Mouse (Mus musculus): ENCODE data around the gene Gm10775. TPM values are rescaled to one million over a fixed set of nuclear protein-coding genes. Genes with fewer than 3 reads are reported as not detected.

Gene Gm10775
- total and polyA plus RNA-seq, 2 experiments from 2014 or later: not detected

DNA sequence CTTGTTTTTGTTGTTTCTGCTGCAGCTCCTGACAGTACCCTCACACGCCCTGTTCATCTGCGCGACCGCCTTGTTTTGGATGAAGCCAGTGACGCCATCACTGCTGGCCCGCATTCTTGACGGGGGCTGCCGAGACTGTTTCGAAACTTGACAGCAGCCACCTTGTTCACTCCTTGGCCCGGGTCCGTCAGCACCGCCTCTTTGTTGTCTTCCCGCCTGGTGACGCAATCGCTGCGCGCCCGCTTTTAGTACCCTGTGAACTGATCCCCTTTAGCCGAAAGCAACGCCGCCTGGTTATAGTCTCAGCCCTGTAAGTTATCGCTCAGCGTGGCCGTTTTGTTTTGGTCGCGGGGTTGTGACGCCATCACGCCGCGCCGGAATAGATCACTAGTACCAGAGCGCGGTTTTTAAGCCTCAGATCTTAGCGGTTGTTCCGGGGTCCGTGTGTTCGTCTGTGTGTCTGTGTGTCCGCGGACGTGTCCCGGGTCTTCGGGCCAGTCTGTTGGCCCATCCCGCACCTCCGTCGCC lies 18.2 kb upstream of the Gm10775 start:
- Histone ChIP-seq H3K36me3 (replicated peaks; ENCODE audit: control insufficient read depth, insufficient read depth, low read length) (no peaks in the 10 kb centered on the region), H3K9ac (replicated peaks; ENCODE audit: low read depth, low read length) (peak overlapping the region; percentile 66), H3K9me3 (replicated peaks; ENCODE audit: control insufficient read depth, low read length) (0 out of 2 replicates have a peak, but pooled peaks cover 3% of the 10 kb centered on the region), H3K4me1 (ENCODE audit: control insufficient read depth, insufficient read depth) (peaks cover 9% of the 10 kb centered on the region), H3K4me2 (ENCODE audit: low read depth, low read length) (peak overlapping the region; percentile 99), H3K27ac (ENCODE audit: low read depth) (peak overlapping the region; percentile 97), H3K4me3 (ENCODE audit: low read depth, low read length) (peak overlapping the region; percentile 84), H3K27me3 (ENCODE audit: control insufficient read depth, insufficient read depth, low read length) (no peaks in the 10 kb centered on the region)
- DNase-seq (ENCODE audit: low spot score) (peak; percentile 76), ATAC-seq (ENCODE audit: insufficient read depth, low read depth) (peak; percentile 85)
- under 1% methylated on average over 45 of the region's 45 CpGs for WGBS
- no peak for TF ChIP-seq CTCF (IDR thresholded peaks at IDR 0.05; ENCODE audit: low read depth)
- no peak for TF ChIP-seq EP300 (IDR thresholded peaks at IDR 0.05; ENCODE audit: low read depth)

GRCm38 (mm10) chr13:65241627-65242318 lies 17.6 kb upstream of the Gm10775 start:
- Histone ChIP-seq H3K27me3 (ENCODE audit: control insufficient read depth, insufficient read depth, low read length) (no peaks in the 10 kb centered on the region), H3K4me2 (ENCODE audit: low read depth, low read length) (peak overlapping the region; percentile 99), H3K4me1 (ENCODE audit: control insufficient read depth, insufficient read depth) (peaks cover 9% of the 10 kb centered on the region), H3K9me3 (replicated peaks; ENCODE audit: control insufficient read depth, low read length) (peaks cover 3% of the 10 kb centered on the region; the same call in 1 of the 2 replicates), H3K4me3 (ENCODE audit: low read depth, low read length) (peak overlapping the region; percentile 84), H3K27ac (ENCODE audit: low read depth) (peak overlapping the region; percentile 97), H3K36me3 (replicated peaks; ENCODE audit: control insufficient read depth, insufficient read depth, low read length) (no peaks in the 10 kb centered on the region), H3K9ac (replicated peaks; ENCODE audit: low read depth, low read length) (peak overlapping the region; percentile 66)
- DNase-seq (ENCODE audit: low spot score): no peak
- WGBS: 2% methylated on average over 51 of the region's 51 CpGs
- TF ChIP-seq EP300 (IDR thresholded peaks at IDR 0.05; ENCODE audit: low read depth): no peak
- TF ChIP-seq CTCF (IDR thresholded peaks at IDR 0.05; ENCODE audit: low read depth): no peak
- peak; percentile 7; the same call in 1 of the 2 replicates for ATAC-seq (ENCODE audit: insufficient read depth, low read depth)

- WGBS: 26% methylated on average over 27 of the region's 27 CpGs
- Histone ChIP-seq H3K4me3 (ENCODE audit: low read depth, low read length) (peak overlapping the region; percentile 84), H3K27me3 (ENCODE audit: control insufficient read depth, insufficient read depth, low read length) (no peaks in the 10 kb centered on the region), H3K9me3 (replicated peaks; ENCODE audit: control insufficient read depth, low read length) (peaks cover 4% of the 10 kb centered on the region), H3K27ac (ENCODE audit: low read depth) (no peak overlapping the region), H3K4me1 (ENCODE audit: control insufficient read depth, insufficient read depth) (peaks cover 9% of the 10 kb centered on the region), H3K36me3 (replicated peaks; ENCODE audit: control insufficient read depth, insufficient read depth, low read length) (no peaks in the 10 kb centered on the region), H3K9ac (replicated peaks; ENCODE audit: low read depth, low read length) (peak overlapping the region; percentile 66), H3K4me2 (ENCODE audit: low read depth, low read length) (peak overlapping the region; percentile 99)
- ATAC-seq (ENCODE audit: insufficient read depth, low read depth): no peak
- DNase-seq (ENCODE audit: low spot score): no peak
- TF ChIP-seq CTCF (IDR thresholded peaks at IDR 0.05; ENCODE audit: low read depth): no peak
- TF ChIP-seq EP300 (IDR thresholded peaks at IDR 0.05; ENCODE audit: low read depth): no peak
These were observed 17.0 kb upstream of the Gm10775 start for GRCm38 (mm10) chr13:65242319-65242787.

- Histone ChIP-seq H3K36me3 (replicated peaks; ENCODE audit: control insufficient read depth, insufficient read depth, low read length) (0 out of 2 replicates have a peak, but pooled peaks cover 2% of the 10 kb centered on the region), H3K4me2 (ENCODE audit: low read depth, low read length) (no peak overlapping the region), H3K4me3 (ENCODE audit: low read depth, low read length) (no peak overlapping the region), H3K9me3 (replicated peaks; ENCODE audit: control insufficient read depth, low read length) (peaks cover 11% of the 10 kb centered on the region), H3K4me1 (ENCODE audit: control insufficient read depth, insufficient read depth) (peaks cover 9% of the 10 kb centered on the region), H3K9ac (replicated peaks; ENCODE audit: low read depth, low read length) (no peak overlapping the region), H3K27me3 (ENCODE audit: control insufficient read depth, insufficient read depth, low read length) (no peaks in the 10 kb centered on the region), H3K27ac (ENCODE audit: low read depth) (no peak overlapping the region)
- no peak for ATAC-seq (ENCODE audit: insufficient read depth, low read depth)
- 93% methylated on average over 4 of the region's 4 CpGs for WGBS
- no peak for DNase-seq (ENCODE audit: low spot score)
- peak; percentile 33; the same call in 1 of the 2 replicates for TF ChIP-seq CTCF (IDR thresholded peaks at IDR 0.05; ENCODE audit: low read depth)
- TF ChIP-seq EP300 (IDR thresholded peaks at IDR 0.05; ENCODE audit: low read depth): no peak
These were observed 16.1 kb upstream of the Gm10775 start for GRCm38 (mm10) chr13:65243273-65243672.

DNA sequence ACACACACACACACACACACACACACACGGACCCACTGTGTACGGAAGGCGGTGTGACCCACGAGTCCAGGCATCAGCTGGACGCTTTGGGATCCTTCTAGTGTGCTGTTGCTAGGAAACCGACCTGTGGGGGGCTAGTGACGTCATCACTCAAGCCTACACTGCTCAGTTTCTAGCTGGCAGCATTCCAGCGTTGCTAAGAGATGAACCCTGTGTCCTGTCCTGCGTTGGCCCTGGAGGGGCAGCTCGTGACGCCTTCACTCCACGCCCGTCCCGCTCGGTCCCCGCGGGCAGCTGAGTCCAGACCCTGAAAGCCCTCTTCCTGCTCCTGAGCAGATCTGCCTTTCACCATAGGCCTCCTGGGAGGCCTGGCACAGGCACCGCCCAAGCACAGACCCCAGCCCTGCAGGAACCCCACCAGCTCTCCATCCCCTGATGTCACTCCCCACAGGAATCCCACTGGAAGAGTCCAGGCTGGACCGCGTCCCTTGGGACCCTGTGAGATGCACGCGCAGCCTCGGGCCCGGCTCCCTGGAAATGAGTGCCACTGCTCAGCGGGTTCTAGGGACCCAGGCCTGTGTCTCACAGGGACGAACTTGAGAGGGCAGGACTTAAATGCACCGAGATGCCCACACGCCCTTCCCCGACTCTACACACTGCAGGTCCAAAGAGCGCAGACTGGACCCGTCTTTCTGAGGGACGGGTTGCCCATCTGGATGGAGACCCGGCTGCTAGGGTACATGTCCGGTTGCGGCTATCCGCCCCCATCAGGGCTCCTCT lies 974 bp upstream of the Gm10775 start:
- H3K9ac ChIP-seq (replicated peaks; ENCODE audit: low read depth, low read length): no peak overlapping the region
- H3K27ac ChIP-seq (ENCODE audit: low read depth): no peak overlapping the region
- H3K4me2 ChIP-seq (ENCODE audit: low read depth, low read length): peak overlapping the region; percentile 57
- peak overlapping the region; percentile 22 for H3K4me3 ChIP-seq (ENCODE audit: low read depth, low read length)
- ATAC-seq (ENCODE audit: insufficient read depth, low read depth): peak; percentile 42; the same call in 1 of the 2 replicates
- WGBS: 18% methylated on average over 36 of the region's 36 CpGs
- TF ChIP-seq CTCF (IDR thresholded peaks at IDR 0.05; ENCODE audit: low read depth): no peak
- no peak for TF ChIP-seq EP300 (IDR thresholded peaks at IDR 0.05; ENCODE audit: low read depth)
- no peaks in the 10 kb centered on the region for H3K4me1 ChIP-seq (ENCODE audit: control insufficient read depth, insufficient read depth)
- H3K27me3 ChIP-seq (ENCODE audit: control insufficient read depth, insufficient read depth, low read length): no peaks in the 10 kb centered on the region
- no peaks in the 10 kb centered on the region for H3K36me3 ChIP-seq (replicated peaks; ENCODE audit: control insufficient read depth, insufficient read depth, low read length)
- DNase-seq (ENCODE audit: low spot score): no peak
- peaks cover 25% of the 10 kb centered on the region for H3K9me3 ChIP-seq (replicated peaks; ENCODE audit: control insufficient read depth, low read length)

All from heart, postnatal 0 days (tissue).